Mouse (Mus musculus) myocyte (in vitro differentiated cells): ENCODE measurements at regions not wholly inside any gene's neighbourhood (a gene's known extent, or its start where the extent isn't known, plus 50 kb on each side); places are given as distances from the start of the nearest gene placed in this dataset.

Experiments
- H3K27me3 ChIP-seq: one replicate; pipeline ENCODE4 v1.6.1; 2011; ENCODE audit not compliant: control insufficient read depth, insufficient read depth, insufficient read length
- H3K36me3 ChIP-seq: one replicate; pipeline ENCODE4 v1.6.1; 2011; ENCODE audit not compliant: control insufficient read depth, insufficient read depth
- H3K4me2 ChIP-seq: one replicate; pipeline ENCODE4 v1.6.1; 2011; ENCODE audit warnings: low read depth, control low read depth
- H3K4me3 ChIP-seq: one replicate; pipeline ENCODE4 v1.5.1; 2011; ENCODE audit warnings: mild to moderate bottlenecking, control low read depth, moderate library complexity
- H3K79me2 ChIP-seq: one replicate; pipeline ENCODE4 v1.6.1; 2011; ENCODE audit not compliant: control insufficient read depth, insufficient read depth
- H3ac ChIP-seq: one replicate; pipeline ENCODE4 v1.6.1; 2011; ENCODE audit not compliant: control insufficient read depth, insufficient read length
- CEBPB ChIP-seq: IDR thresholded peaks from 2 replicates; pipeline ENCODE4 v1.6.1; 2011; ENCODE audit warnings: mild to moderate bottlenecking, moderate library complexity; ENCODE audit not compliant: poor library complexity, insufficient read depth, severe bottlenecking
- E2F4 ChIP-seq: IDR thresholded peaks from one replicate; pipeline ENCODE4 v1.6.1; 2011; ENCODE audit warnings: mild to moderate bottlenecking, control low read depth, moderate library complexity; ENCODE audit not compliant: insufficient read depth
- MAX ChIP-seq: IDR thresholded peaks from one replicate; pipeline ENCODE4 v1.6.1; 2011; ENCODE audit warnings: low read depth, mild to moderate bottlenecking, control low read depth
- MYOD1 ChIP-seq, 3 experiments: IDR thresholded peaks; one replicate each; pipeline ENCODE4 v1.6.1; 2011; ENCODE audit warnings: control low read depth in 2 of 3, low read depth in 2 of 3, mild to moderate bottlenecking in 2 of 3, moderate library complexity in 1 of 3; ENCODE audit not compliant: insufficient read length in 2 of 3, control insufficient read depth in 1 of 3
- MYOG ChIP-seq, 3 experiments: IDR thresholded peaks; one replicate each; pipeline ENCODE4 v1.6.1; 2011; ENCODE audit warnings: control low read depth in 2 of 3, low read depth in 2 of 3, mild to moderate bottlenecking in 2 of 3; ENCODE audit not compliant: insufficient read length in 2 of 3, control insufficient read depth in 1 of 3, insufficient read depth in 1 of 3
- POLR2A ChIP-seq: IDR thresholded peaks from one replicate; pipeline ENCODE4 v1.6.1; 2011; ENCODE audit warnings: low read depth, mild to moderate bottlenecking, control low read depth, moderate library complexity; ENCODE audit not compliant: insufficient read length
- POLR2AphosphoS2 ChIP-seq: IDR thresholded peaks from one replicate; pipeline ENCODE4 v1.6.1; 2011; ENCODE audit warnings: low read depth, control low read depth; ENCODE audit not compliant: insufficient read length
- REST ChIP-seq: IDR thresholded peaks from one replicate; pipeline ENCODE4 v1.6.1; 2011; ENCODE audit warnings: mild to moderate bottlenecking, control low read depth, moderate library complexity; ENCODE audit not compliant: insufficient read depth, insufficient read length
- SRF ChIP-seq: IDR thresholded peaks from one replicate; pipeline ENCODE4 v1.6.1; 2011; ENCODE audit warnings: low read depth; ENCODE audit not compliant: control insufficient read depth, insufficient read length
- TCF12 ChIP-seq: IDR thresholded peaks from one replicate; pipeline ENCODE4 v1.6.1; 2011; ENCODE audit warnings: mild to moderate bottlenecking, control low read depth; ENCODE audit not compliant: poor library complexity, insufficient read depth, severe bottlenecking
- TCF3 ChIP-seq: IDR thresholded peaks from one replicate; pipeline ENCODE4 v1.6.1; 2011; ENCODE audit warnings: low read depth, control low read depth; ENCODE audit not compliant: insufficient read length
- USF1 ChIP-seq: IDR thresholded peaks from one replicate; pipeline ENCODE4 v1.6.1; 2011; ENCODE audit warnings: low read depth, mild to moderate bottlenecking, control low read depth, moderate library complexity

DNA sequence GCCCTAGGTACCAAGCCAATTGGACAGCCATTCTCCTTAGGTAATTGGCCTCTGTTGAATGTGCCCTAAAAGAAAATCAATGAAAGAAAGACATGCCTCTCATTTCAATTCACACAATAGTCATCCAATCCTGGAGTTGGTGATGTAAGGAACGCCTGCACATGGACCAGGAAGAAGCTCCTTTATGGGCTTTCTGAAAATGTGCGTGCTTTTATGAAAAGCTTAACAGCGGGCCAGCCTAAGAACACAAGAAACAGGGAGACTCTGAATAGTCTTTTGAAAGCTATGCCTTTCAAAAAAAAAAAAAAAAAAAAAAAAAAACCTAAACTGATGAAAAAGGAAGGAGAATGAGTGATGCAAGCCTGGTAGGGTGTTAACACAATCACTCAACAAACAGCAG is 183.1 kb downstream of the Pcdh19 start:
- no peak overlapping the region for H3K4me3 ChIP-seq
- no peak overlapping the region for H3ac ChIP-seq
- H3K79me2 ChIP-seq = no peaks in the 10 kb centered on the region
- no peak for TF ChIP-seq SRF
- no peak for TF ChIP-seq MAX
- no peak for TF ChIP-seq TCF12
- no peak for TF ChIP-seq CEBPB
- TF ChIP-seq E2F4 = no peak
- no peak for TF ChIP-seq POLR2AphosphoS2
- no peak for TF ChIP-seq MYOD1 (IDR thresholded peaks at IDR 0.05; ENCODE audit: control insufficient read depth in 1 of 3, insufficient read length in 2 of 3, low read depth in 2 of 3)
- no peak for TF ChIP-seq MYOG (IDR thresholded peaks at IDR 0.05; ENCODE audit: control insufficient read depth in 1 of 3, insufficient read depth in 1 of 3, insufficient read length in 2 of 3, low read depth in 2 of 3)
- no peak for TF ChIP-seq REST
- TF ChIP-seq USF1 = no peak
- TF ChIP-seq TCF3 = no peak
- TF ChIP-seq POLR2A = no peak
- no peaks in the 10 kb centered on the region for H3K27me3 ChIP-seq
- H3K36me3 ChIP-seq = no peaks in the 10 kb centered on the region
- H3K4me2 ChIP-seq = no peak overlapping the region

DNA sequence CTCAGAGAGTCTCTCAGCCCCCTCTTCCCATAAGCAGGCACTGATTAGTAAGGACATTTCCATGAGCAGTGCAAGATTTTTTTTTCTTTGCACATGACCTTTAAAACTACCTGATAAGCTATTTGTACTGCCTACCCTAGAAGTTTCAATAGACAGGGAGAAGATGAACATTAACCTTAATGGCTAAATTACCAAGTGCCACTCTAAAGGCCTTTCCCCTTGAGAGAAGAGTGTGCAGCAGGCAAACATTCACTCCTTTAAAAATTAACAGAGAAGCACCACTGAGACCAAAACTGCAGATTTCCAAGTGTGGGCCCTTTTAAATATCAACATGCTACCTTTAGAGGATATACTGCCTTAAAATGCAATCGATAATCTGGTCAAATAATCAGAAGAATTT is 226.9 kb downstream of the Pcdh19 start:
- H3K4me2 ChIP-seq = no peak overlapping the region
- no peak overlapping the region for H3K4me3 ChIP-seq
- no peaks in the 10 kb centered on the region for H3K27me3 ChIP-seq
- TF ChIP-seq TCF12 = no peak
- no peak for TF ChIP-seq CEBPB
- no peak for TF ChIP-seq MYOD1 (IDR thresholded peaks at IDR 0.05; ENCODE audit: control insufficient read depth in 1 of 3, insufficient read length in 2 of 3, low read depth in 2 of 3)
- TF ChIP-seq USF1 = no peak
- TF ChIP-seq REST = no peak
- TF ChIP-seq TCF3 = no peak
- TF ChIP-seq POLR2A = no peak
- no peak for TF ChIP-seq SRF
- TF ChIP-seq MYOG (IDR thresholded peaks at IDR 0.05; ENCODE audit: control insufficient read depth in 1 of 3, insufficient read depth in 1 of 3, insufficient read length in 2 of 3, low read depth in 2 of 3) = no peak
- TF ChIP-seq POLR2AphosphoS2 = no peak
- TF ChIP-seq E2F4 = no peak
- no peak for TF ChIP-seq MAX
- no peaks in the 10 kb centered on the region for H3K79me2 ChIP-seq
- H3K36me3 ChIP-seq = no peaks in the 10 kb centered on the region
- no peak overlapping the region for H3ac ChIP-seq

GRCm38 (mm10) chrX:133447417-133447816 is 241.4 kb downstream of the Pcdh19 start:
- H3K79me2 ChIP-seq = no peaks in the 10 kb centered on the region
- H3K4me2 ChIP-seq = no peak overlapping the region
- no peaks in the 10 kb centered on the region for H3K27me3 ChIP-seq
- H3K36me3 ChIP-seq = no peaks in the 10 kb centered on the region
- TF ChIP-seq E2F4 (no peak), TCF3 (no peak), USF1 (no peak), MYOG (IDR thresholded peaks at IDR 0.05; ENCODE audit: control insufficient read depth in 1 of 3, insufficient read depth in 1 of 3, insufficient read length in 2 of 3, low read depth in 2 of 3) (no peak), SRF (no peak), CEBPB (no peak), POLR2AphosphoS2 (no peak), POLR2A (no peak), TCF12 (no peak), MAX (no peak), MYOD1 (IDR thresholded peaks at IDR 0.05; ENCODE audit: control insufficient read depth in 1 of 3, insufficient read length in 2 of 3, low read depth in 2 of 3) (no peak), REST (no peak)
- no peak overlapping the region for H3ac ChIP-seq
- no peak overlapping the region for H3K4me3 ChIP-seq

DNA sequence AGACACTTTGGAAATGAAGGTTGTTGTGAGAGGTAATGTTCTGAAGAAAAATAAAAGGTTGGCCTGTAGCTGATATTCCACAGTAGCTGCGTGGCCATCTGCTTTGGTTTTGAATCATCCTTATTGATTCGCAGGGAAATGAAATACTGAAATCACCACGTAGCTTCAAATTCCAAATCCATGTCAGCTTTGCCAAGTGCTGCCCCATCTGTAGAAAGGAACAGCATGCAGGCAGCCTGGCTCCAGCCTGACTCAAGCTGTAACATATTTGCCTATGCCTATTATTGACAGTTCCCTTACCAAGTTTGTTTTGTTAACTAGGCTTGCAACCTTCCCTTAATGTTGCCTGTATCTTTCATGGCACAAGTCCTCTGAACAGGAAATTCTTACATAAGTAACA is 286.3 kb downstream of the Pcdh19 start:
- Histone ChIP-seq H3K4me2 (no peak overlapping the region), H3K4me3 (no peak overlapping the region), H3K27me3 (no peaks in the 10 kb centered on the region), H3K79me2 (no peaks in the 10 kb centered on the region), H3K36me3 (no peaks in the 10 kb centered on the region), H3ac (no peak overlapping the region)
- TF ChIP-seq E2F4 (no peak), REST (no peak), MYOD1 (IDR thresholded peaks at IDR 0.05; ENCODE audit: control insufficient read depth in 1 of 3, insufficient read length in 2 of 3, low read depth in 2 of 3) (no peak), TCF3 (no peak), SRF (no peak), MAX (no peak), CEBPB (no peak), USF1 (no peak)

GRCm38 (mm10) chrX:133387791-133388190 is 301.0 kb downstream of the Pcdh19 start:
- TF ChIP-seq POLR2A (no peak), MYOD1 (IDR thresholded peaks at IDR 0.05; ENCODE audit: control insufficient read depth in 1 of 3, insufficient read length in 2 of 3, low read depth in 2 of 3) (no peak), MYOG (IDR thresholded peaks at IDR 0.05; ENCODE audit: control insufficient read depth in 1 of 3, insufficient read depth in 1 of 3, insufficient read length in 2 of 3, low read depth in 2 of 3) (no peak), POLR2AphosphoS2 (no peak), MAX (no peak), SRF (no peak), TCF3 (no peak), E2F4 (no peak), TCF12 (no peak), USF1 (no peak), CEBPB (no peak), REST (no peak)
- no peaks in the 10 kb centered on the region for H3K36me3 ChIP-seq
- no peaks in the 10 kb centered on the region for H3K27me3 ChIP-seq
- no peak overlapping the region for H3K4me3 ChIP-seq
- no peaks in the 10 kb centered on the region for H3K79me2 ChIP-seq
- no peak overlapping the region for H3K4me2 ChIP-seq
- no peak overlapping the region for H3ac ChIP-seq
